Mouse (Mus musculus): ENCODE results near the gene Pebp1.
A peak's percentile ranks its signal among the peaks of the same experiment; 100 is the strongest.

The Pebp1 gene

GRCm38 (mm10) chr5:117286831-117287822 lies at the start of gene Pebp1:
TSS of gene Pebp1 (minus strand) at chr5:117287625.
- DNase-seq = peak; percentile 97

- DNase-seq = peak; percentile 28
Observed at GRCm38 (mm10) chr5:117330457-117330856, 43.0 kb upstream of the Pebp1 start.

- DNase-seq = no peak
Observed at GRCm38 (mm10) chr5:117326408-117326807, 39.0 kb upstream of the Pebp1 start.

- no peak for DNase-seq
Observed at GRCm38 (mm10) chr5:117323751-117324150, 36.3 kb upstream of the Pebp1 start.

GRCm38 (mm10) chr5:117318741-117319629 lies 31.6 kb upstream of the Pebp1 start, which contains the start of gene Vsig10:
TSS of gene Vsig10 (plus strand) at chr5:117319083.
- DNase-seq = peak; percentile 68

GRCm38 (mm10) chr5:117314587-117315428 lies 27.4 kb upstream of the Pebp1 start:
- no peak for DNase-seq

GRCm38 (mm10) chr5:117313909-117314308 lies 26.5 kb upstream of the Pebp1 start:
- no peak for DNase-seq

- DNase-seq = peak; percentile 82
Observed at GRCm38 (mm10) chr5:117313420-117313819, 26.0 kb upstream of the Pebp1 start.

GRCm38 (mm10) chr5:117307699-117308098 lies 20.3 kb upstream of the Pebp1 start:
- DNase-seq = peak; percentile 81

- no peak for DNase-seq
Observed at GRCm38 (mm10) chr5:117306826-117307225, 19.4 kb upstream of the Pebp1 start.

GRCm38 (mm10) chr5:117305754-117306153 lies 18.3 kb upstream of the Pebp1 start:
- no peak for DNase-seq

GRCm38 (mm10) chr5:117304947-117305346 lies 17.5 kb upstream of the Pebp1 start:
- DNase-seq = peak; percentile 86

GRCm38 (mm10) chr5:117303691-117304579 lies 16.5 kb upstream of the Pebp1 start:
- no peak for DNase-seq

GRCm38 (mm10) chr5:117302899-117303298 lies 15.5 kb upstream of the Pebp1 start:
- peak; percentile 54 for DNase-seq

- DNase-seq = no peak
Observed at GRCm38 (mm10) chr5:117295011-117295410, 7.6 kb upstream of the Pebp1 start.

- DNase-seq = peak; percentile 67
Observed at GRCm38 (mm10) chr5:117293776-117294175, 6.4 kb upstream of the Pebp1 start.

- DNase-seq = peak; percentile 78
Observed at GRCm38 (mm10) chr5:117292547-117292946, 5.1 kb upstream of the Pebp1 start.

GRCm38 (mm10) chr5:117291312-117291711 lies 3.9 kb upstream of the Pebp1 start:
- no peak for DNase-seq

- DNase-seq = no peak
Observed at GRCm38 (mm10) chr5:117290081-117290480, 2.7 kb upstream of the Pebp1 start.

GRCm38 (mm10) chr5:117289646-117290045 lies 2.2 kb upstream of the Pebp1 start:
- DNase-seq = no peak

- no peak for DNase-seq
Observed at GRCm38 (mm10) chr5:117286286-117286685, 1.1 kb downstream of the Pebp1 start.

All from kidney, adult 9 months (tissue).